Mouse (Mus musculus) heart, adult 2 months (tissue): ENCODE data around the gene Krtap12-1.
"Not testable (repeated sequence)": the region's sequence is repeated elsewhere in the genome, so short reads cannot be mapped to it uniquely, and the experiment has no call there.

Experiments used
- CTCF ChIP-seq: fragments of 200-600 bp; IDR thresholded peaks from 2 replicates; pipeline ENCODE4 v1.8.1; 2022; ENCODE audit warnings: antibody characterized with exemption, mild to moderate bottlenecking, moderate library complexity
- EP300 ChIP-seq: fragments of 200-500 bp; IDR thresholded peaks from 2 replicates; pipeline ENCODE4 v1.6.1; 2011; ENCODE audit warnings: low read depth, low read length, control low read depth; ENCODE audit not compliant: insufficient read depth
- POLR2A ChIP-seq: fragments of 200-500 bp; IDR thresholded peaks from 2 replicates; pipeline ENCODE4 v1.6.1; 2011; ENCODE audit warnings: mild to moderate bottlenecking, low read depth, low read length, control low read depth; ENCODE audit not compliant: insufficient read depth

DNA sequence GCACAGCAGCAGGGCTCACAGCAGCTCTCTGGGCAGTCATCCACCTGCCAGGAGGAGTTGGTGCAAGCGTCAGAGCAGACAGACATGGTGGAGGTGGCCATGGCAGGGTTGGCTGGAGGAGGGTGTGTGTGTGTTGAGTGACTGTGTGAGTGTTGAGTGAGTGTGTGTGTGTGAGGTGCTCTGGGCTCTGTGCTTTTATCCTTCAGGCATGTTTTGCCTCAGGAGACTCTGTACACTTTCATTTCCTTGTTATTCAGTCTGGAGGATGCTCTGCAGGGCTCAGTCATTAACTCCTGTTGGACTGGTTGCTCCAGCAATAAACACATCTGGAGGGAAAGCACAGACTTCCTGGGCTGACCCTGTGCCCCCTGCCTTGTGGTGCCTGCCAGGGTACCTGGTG, 30.9 kb downstream of the Krtap12-1 start, which contains the start of gene Gm9736:
- TF ChIP-seq CTCF, POLR2A, EP300: not testable (repeated sequence)
